ENCODE assay signal across 11 mouse cellular contexts in genomic region chr1:181000501-181001092, GRCm38 (mm10). TPM values are rescaled to one million over a fixed set of nuclear protein-coding genes. Genes with fewer than 3 reads are reported as not detected.
DNase-seq lines count a peak whose midpoint lies in the region; ATAC-seq and TF ChIP-seq lines count a peak whose summit lies in the region.
"Had no signal": no experiment of that assay in that cellular context is flagged by ENCODE, and none has a peak within 500 bp of the region (broad histone marks: within the 10 kb centered on the region; RNA-seq: fewer than 3 reads in every experiment).

No protein-coding gene starts in this region.

- no peak overlapping the region for H3K27ac ChIP-seq in hindbrain, embryonic 13.5 days
- H3K27ac ChIP-seq in hindbrain, postnatal 0 days = no peak overlapping the region
- no peak overlapping the region for H3K27ac ChIP-seq in intestine, embryonic 16.5 days (ENCODE audit: low read length)
- H3K27ac ChIP-seq in limb, embryonic 14.5 days (replicated peaks; ENCODE audit: low read depth, low read length) = no peak overlapping the region
- H3K27ac ChIP-seq: left cerebral cortex, adult 2 months had no signal

- no peaks in the 10 kb centered on the region for H3K36me3 ChIP-seq in hindbrain, embryonic 13.5 days
- no peaks in the 10 kb centered on the region for H3K36me3 ChIP-seq in hindbrain, postnatal 0 days (ENCODE audit: insufficient read depth, low read length)
- H3K36me3 ChIP-seq in intestine, embryonic 16.5 days (ENCODE audit: control insufficient read depth, insufficient read depth, low read length) = no peaks in the 10 kb centered on the region
- no peaks in the 10 kb centered on the region for H3K36me3 ChIP-seq in limb, embryonic 14.5 days (ENCODE audit: control insufficient read depth, insufficient read depth, low read length)
- H3K36me3 ChIP-seq: heart, embryonic 12.5 days had no signal

- peak overlapping the region; percentile 3; the same call in 1 of the 2 replicates for H3K9ac ChIP-seq in hindbrain, embryonic 13.5 days
- H3K9ac ChIP-seq in hindbrain, postnatal 0 days (replicated peaks; ENCODE audit: low read length) = no peak overlapping the region
- H3K9ac ChIP-seq in intestine, embryonic 16.5 days (ENCODE audit: low read depth, low read length) = no peak overlapping the region
- no peak overlapping the region for H3K9ac ChIP-seq in limb, embryonic 14.5 days (ENCODE audit: low read depth, low read length, severe bottlenecking)
- H3K9ac ChIP-seq: heart, embryonic 12.5 days had no signal

- 50% methylated on average over 10 of the region's 10 CpGs for WGBS in hindbrain, embryonic 13.5 days
- 40% methylated on average over 10 of the region's 10 CpGs for WGBS in hindbrain, postnatal 0 days
- WGBS in intestine, embryonic 16.5 days = 24% methylated on average over 10 of the region's 10 CpGs
- WGBS in limb, embryonic 14.5 days = 7% methylated on average over 10 of the region's 10 CpGs

- H3K27me3 ChIP-seq in hindbrain, embryonic 13.5 days = no peaks in the 10 kb centered on the region
- H3K27me3 ChIP-seq in hindbrain, postnatal 0 days (ENCODE audit: insufficient read depth, low read length) = no peaks in the 10 kb centered on the region
- no peaks in the 10 kb centered on the region for H3K27me3 ChIP-seq in intestine, embryonic 16.5 days (replicated peaks; ENCODE audit: control insufficient read depth, insufficient read depth, low read length)
- H3K27me3 ChIP-seq in limb, embryonic 14.5 days (ENCODE audit: control insufficient read depth, insufficient read depth, low read length) = no peaks in the 10 kb centered on the region
- H3K27me3 ChIP-seq: heart, embryonic 12.5 days had no signal

- peaks cover 13% of the 10 kb centered on the region for H3K4me1 ChIP-seq in hindbrain, embryonic 13.5 days (replicated peaks)
- no peaks in the 10 kb centered on the region for H3K4me1 ChIP-seq in hindbrain, postnatal 0 days (ENCODE audit: insufficient read depth, low read length)
- H3K4me1 ChIP-seq in intestine, embryonic 16.5 days (ENCODE audit: control insufficient read depth, insufficient read depth, low read length) = peaks cover 3% of the 10 kb centered on the region
- H3K4me1 ChIP-seq in limb, embryonic 14.5 days (ENCODE audit: control insufficient read depth, insufficient read depth, low read length) = no peaks in the 10 kb centered on the region

- no peak overlapping the region for H3K4me3 ChIP-seq in hindbrain, embryonic 13.5 days
- no peak overlapping the region for H3K4me3 ChIP-seq in hindbrain, postnatal 0 days (ENCODE audit: low read length)
- H3K4me3 ChIP-seq in intestine, embryonic 16.5 days (ENCODE audit: low read length) = no peak overlapping the region
- H3K4me3 ChIP-seq in limb, embryonic 14.5 days (replicated peaks; ENCODE audit: low read length) = no peak overlapping the region
- H3K4me3 ChIP-seq: heart, embryonic 12.5 days; left cerebral cortex, adult 2 months; myocyte had no signal

- no peak for TF ChIP-seq POLR2A in limb, embryonic 14.5 days (IDR thresholded peaks at IDR 0.05; ENCODE audit: borderline replicate concordance, extremely low read depth, insufficient read depth, insufficient read length)

- no peak for TF ChIP-seq CTCF in hindbrain, postnatal 0 days (IDR thresholded peaks at IDR 0.05; ENCODE audit: low read depth)

- ATAC-seq in hindbrain, embryonic 13.5 days (ENCODE audit: low FRiP score) = no peak
- ATAC-seq in hindbrain, postnatal 0 days = no peak
- ATAC-seq in intestine, embryonic 16.5 days = peak; percentile 63; the same call in 1 of the 2 replicates
- ATAC-seq in limb, embryonic 14.5 days (ENCODE audit: low FRiP score, low read depth) = peak; percentile 80

- no peak overlapping the region for H3K4me2 ChIP-seq in hindbrain, embryonic 13.5 days
- H3K4me2 ChIP-seq in hindbrain, postnatal 0 days (ENCODE audit: low read depth, low read length) = no peak overlapping the region
- no peak overlapping the region for H3K4me2 ChIP-seq in intestine, embryonic 16.5 days (ENCODE audit: low read depth, low read length)
- no peak overlapping the region for H3K4me2 ChIP-seq in limb, embryonic 14.5 days (replicated peaks; ENCODE audit: low read depth, low read length, severe bottlenecking)
- H3K4me2 ChIP-seq: heart, embryonic 12.5 days had no signal

- DNase-seq in hindbrain, postnatal 0 days (ENCODE audit: low spot score) = no peak
- peak; percentile 78 for DNase-seq in adrenal gland, postnatal 10 days
- peak; percentile 22 for DNase-seq in limb, embryonic 14.5 days (ENCODE audit: low spot score)
- no peak for DNase-seq in layer of hippocampus, adult 11-12 months (ENCODE audit: low spot score)
- DNase-seq in T-cell, adult 2 months (ENCODE audit: low spot score) = no peak
- DNase-seq in spleen, postnatal 14 days (ENCODE audit: low spot score in 2 of 2) = no peak

- H3K9me3 ChIP-seq in hindbrain, embryonic 13.5 days = no peaks in the 10 kb centered on the region
- H3K9me3 ChIP-seq in hindbrain, postnatal 0 days (ENCODE audit: low read length) = no peaks in the 10 kb centered on the region
- H3K9me3 ChIP-seq in intestine, embryonic 16.5 days (ENCODE audit: control insufficient read depth, low read length) = no peaks in the 10 kb centered on the region
- no peaks in the 10 kb centered on the region for H3K9me3 ChIP-seq in limb, embryonic 14.5 days (ENCODE audit: control insufficient read depth, low read length)
- H3K9me3 ChIP-seq: heart, embryonic 12.5 days had no signal

RNA-seq across cellular contexts. Expression of gene Ephx1, which starts 20.1 kb away (rescaled TPM):
- 3.3 and 4.8 TPM in 2 replicates for polyA plus RNA-seq in hindbrain, embryonic 13.5 days (2015; fragmentation: Nextera tagmentation; extraction: Ambion mirVana)
- total RNA-seq in hindbrain, postnatal 0 days (2014; rRNA removed) = 8.9 and 15.2 TPM in 2 replicates
- polyA plus RNA-seq in hindbrain, postnatal 0 days (2015; fragmentation: Nextera tagmentation; extraction: Ambion mirVana) = 13.3 and 15.8 TPM in 2 replicates
- 10 to 100 TPM; 61.5 to 67.2 TPM for total RNA-seq in adrenal gland, postnatal 10 days (2021)
- 3.3 and 4.4 TPM in 2 replicates for polyA plus RNA-seq in intestine, embryonic 16.5 days (2015; fragmentation: Nextera tagmentation; extraction: Ambion mirVana)
- 6.7 TPM in 2 replicates for polyA plus RNA-seq in limb, embryonic 14.5 days (2012; rRNA removed)
- 6.8 and 8.1 TPM in 2 replicates for polyA plus RNA-seq in limb, embryonic 14.5 days (2014; fragmentation: Nextera tagmentation; extraction: Ambion mirVana)

RNA-seq across cellular contexts. Expression of gene 9130409I23Rik, which starts 50.4 kb away (rescaled TPM):
- polyA plus RNA-seq in hindbrain, embryonic 13.5 days (2015; fragmentation: Nextera tagmentation; extraction: Ambion mirVana) = 0.08 and 0.13 TPM in 2 replicates
- not detected in 2 replicates for total RNA-seq in hindbrain, postnatal 0 days (2014; rRNA removed)
- not detected in 2 replicates for polyA plus RNA-seq in hindbrain, postnatal 0 days (2015; fragmentation: Nextera tagmentation; extraction: Ambion mirVana)
- total RNA-seq in adrenal gland, postnatal 10 days (2021) = under 1 TPM in 1 of 2 experiments, not detected in 1; 0.12 TPM
- not detected in 2 replicates for polyA plus RNA-seq in intestine, embryonic 16.5 days (2015; fragmentation: Nextera tagmentation; extraction: Ambion mirVana)
- not detected in 2 replicates for polyA plus RNA-seq in limb, embryonic 14.5 days (2012; rRNA removed)
- polyA plus RNA-seq in limb, embryonic 14.5 days (2014; fragmentation: Nextera tagmentation; extraction: Ambion mirVana) = not detected in 2 replicates
- total RNA-seq: left cerebral cortex, adult 2 months had no signal
- polyA plus RNA-seq: heart, embryonic 12.5 days; myocyte had no signal

RNA-seq across cellular contexts. Expression of gene Tmem63a, which starts 58.5 kb away (rescaled TPM):
- polyA plus RNA-seq in hindbrain, embryonic 13.5 days (2015; fragmentation: Nextera tagmentation; extraction: Ambion mirVana) = 1.5 and 1.8 TPM in 2 replicates
- total RNA-seq in hindbrain, postnatal 0 days (2014; rRNA removed) = 2.9 and 5.4 TPM in 2 replicates
- polyA plus RNA-seq in hindbrain, postnatal 0 days (2015; fragmentation: Nextera tagmentation; extraction: Ambion mirVana) = 2.5 and 3.0 TPM in 2 replicates
- 10 to 100 TPM; 24.7 to 27.3 TPM for total RNA-seq in adrenal gland, postnatal 10 days (2021)
- polyA plus RNA-seq in intestine, embryonic 16.5 days (2015; fragmentation: Nextera tagmentation; extraction: Ambion mirVana) = 14.9 and 16.2 TPM in 2 replicates
- polyA plus RNA-seq in limb, embryonic 14.5 days (2012; rRNA removed) = 47.9 and 56.9 TPM in 2 replicates
- 18.2 and 19.1 TPM in 2 replicates for polyA plus RNA-seq in limb, embryonic 14.5 days (2014; fragmentation: Nextera tagmentation; extraction: Ambion mirVana)

Comparison
In these comparisons a context has a peak if more than half of its experiments do, and no peak if none do; other contexts are left out.
1. ATAC-seq: peak in intestine, embryonic 16.5 days (single experiment) and limb, embryonic 14.5 days (single experiment); none in hindbrain, embryonic 13.5 days (single experiment) and hindbrain, postnatal 0 days (single experiment).
2. DNase-seq: peak in adrenal gland, postnatal 10 days (single experiment) and limb, embryonic 14.5 days (single experiment); none in hindbrain, postnatal 0 days (single experiment), layer of hippocampus, adult 11-12 months (single experiment), T-cell, adult 2 months (single experiment) and spleen, postnatal 14 days (0 of 2).